Mouse (Mus musculus): ENCODE results near the gene Nanos1.

Gene Nanos1

DNA sequence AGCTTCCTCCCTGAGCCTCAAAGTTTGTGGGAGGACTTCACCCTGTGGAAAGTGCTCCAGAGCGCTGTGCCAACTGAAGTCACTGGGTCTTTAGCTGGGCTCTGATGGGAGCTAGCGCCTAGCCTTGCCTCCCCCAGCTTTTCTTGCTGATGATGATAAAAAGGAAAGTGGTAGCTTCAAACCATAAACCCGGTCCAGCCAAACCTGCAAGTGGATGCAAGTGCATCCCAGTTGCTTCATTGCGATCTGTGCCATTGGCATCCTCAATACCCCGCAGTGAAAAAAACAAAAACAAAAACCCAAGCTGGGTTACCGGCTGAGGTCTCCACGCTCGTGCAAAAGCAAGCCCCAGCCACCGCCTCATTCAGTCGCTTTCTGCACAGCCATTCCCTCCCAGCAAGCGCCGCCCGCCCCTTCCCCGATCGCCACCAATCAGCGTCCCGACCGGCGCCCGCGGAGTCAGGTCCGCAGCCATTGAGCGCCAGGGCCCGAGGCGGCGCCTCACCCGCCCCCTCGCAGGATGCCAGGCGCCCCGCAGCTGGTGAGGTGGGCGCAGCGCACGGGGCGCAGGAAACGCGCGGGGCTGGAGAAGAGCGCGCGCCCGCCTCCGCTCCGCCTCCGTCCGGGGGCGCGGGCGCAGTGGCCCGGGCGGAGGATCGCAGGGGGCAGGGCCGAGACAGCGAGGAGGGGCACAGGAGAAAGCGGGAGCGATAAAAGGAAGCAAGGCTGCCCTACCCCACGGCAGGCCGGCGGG is at the start of gene Nanos1:
Nanos1 (plus strand) TSS at position 550 of the 754 bp plus-strand sequence.
- DNase-seq (ENCODE audit: low spot score), result peak; percentile 85

DNA sequence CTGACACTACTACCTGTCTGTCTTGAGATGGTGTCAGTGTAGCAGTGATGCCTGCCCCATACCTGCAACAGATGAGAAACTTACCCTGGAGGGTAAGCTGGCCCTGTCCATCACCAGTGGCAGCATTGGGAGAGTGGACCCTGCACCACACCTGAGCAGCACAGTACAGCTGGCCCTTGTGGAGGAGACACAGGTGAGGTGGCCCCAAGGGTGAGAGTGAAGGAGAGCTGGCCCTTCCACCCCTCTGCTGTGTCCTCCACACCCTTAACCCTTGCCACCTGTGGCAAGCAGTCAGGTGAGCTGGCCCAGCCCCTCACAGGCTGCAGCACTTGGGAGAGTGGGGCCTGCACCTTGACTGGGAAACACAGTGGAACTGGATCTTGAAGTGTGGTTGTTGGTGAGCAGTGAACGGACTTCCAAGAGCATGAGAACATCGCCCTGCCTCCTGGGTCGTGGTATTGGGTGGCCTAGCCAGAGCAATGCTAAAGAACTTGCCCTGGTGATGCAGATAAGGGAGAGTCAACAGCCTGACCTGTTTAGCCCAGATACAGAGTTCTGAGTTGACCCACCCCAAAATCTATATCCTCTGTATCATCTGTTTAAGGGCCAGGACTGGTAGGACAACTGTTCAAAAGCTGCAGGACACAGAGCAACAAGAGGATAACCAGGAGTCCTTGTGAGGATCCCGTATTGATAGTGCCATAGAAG is 46.4 kb upstream of the Nanos1 start:
- DNase-seq (ENCODE audit: low spot score), result no peak

- no peak for DNase-seq (ENCODE audit: low spot score)
Measured at GRCm38 (mm10) chr19:60710196-60710595, 45.6 kb upstream of the Nanos1 start.

- DNase-seq (ENCODE audit: low spot score), result no peak
Measured at GRCm38 (mm10) chr19:60712577-60712976, 43.2 kb upstream of the Nanos1 start.

DNA sequence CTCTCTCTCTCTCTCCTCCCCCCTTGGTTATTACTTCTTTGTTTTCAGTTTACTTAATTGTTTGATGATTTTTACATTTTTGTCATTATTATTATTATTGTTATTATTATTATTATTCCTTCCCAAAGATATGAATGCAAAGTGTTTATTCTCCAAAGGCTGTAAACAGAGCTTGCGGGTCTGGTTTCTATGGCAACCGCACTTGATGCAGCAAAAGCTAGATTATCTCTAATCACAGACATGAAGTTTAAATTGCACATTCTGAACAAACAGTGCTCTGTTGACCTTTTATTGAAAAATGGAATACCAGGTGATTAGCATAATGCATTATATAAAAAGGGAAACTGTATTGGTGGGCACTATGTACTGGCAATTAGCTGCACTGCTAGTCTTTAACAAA is 39.4 kb upstream of the Nanos1 start:
- no peak for DNase-seq (ENCODE audit: low spot score)

GRCm38 (mm10) chr19:60730281-60730852 is 25.4 kb upstream of the Nanos1 start:
- DNase-seq (ENCODE audit: low spot score), result no peak

- no peak for DNase-seq (ENCODE audit: low spot score)
Measured at GRCm38 (mm10) chr19:60731299-60731698, 24.5 kb upstream of the Nanos1 start.

DNA sequence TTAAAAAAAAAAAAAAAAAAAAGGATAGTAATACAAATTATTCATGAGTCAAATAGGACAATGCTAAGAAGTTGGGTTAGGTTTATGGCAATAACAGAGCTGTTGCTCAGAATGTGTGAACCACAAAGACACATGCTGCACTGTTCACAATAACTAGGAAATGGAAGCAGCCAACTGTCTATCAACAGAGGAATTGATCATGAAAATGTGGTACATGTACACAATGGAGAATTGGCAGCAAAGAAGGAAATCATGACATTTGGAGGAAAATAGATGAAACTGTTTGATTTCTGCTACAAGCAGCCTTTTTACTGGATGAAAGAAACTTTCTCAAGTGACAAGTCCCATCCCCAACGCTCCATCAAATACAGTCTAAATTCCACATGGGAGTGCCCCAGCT is 23.8 kb upstream of the Nanos1 start:
- DNase-seq (ENCODE audit: low spot score), result no peak

GRCm38 (mm10) chr19:60740560-60740959 is 15.2 kb upstream of the Nanos1 start:
- no peak for DNase-seq (ENCODE audit: low spot score)

- DNase-seq (ENCODE audit: low spot score), result no peak
Measured at GRCm38 (mm10) chr19:60743767-60744547, 11.8 kb upstream of the Nanos1 start.

- DNase-seq (ENCODE audit: low spot score), result no peak
Measured at GRCm38 (mm10) chr19:60747801-60748200, 8.0 kb upstream of the Nanos1 start.

DNA sequence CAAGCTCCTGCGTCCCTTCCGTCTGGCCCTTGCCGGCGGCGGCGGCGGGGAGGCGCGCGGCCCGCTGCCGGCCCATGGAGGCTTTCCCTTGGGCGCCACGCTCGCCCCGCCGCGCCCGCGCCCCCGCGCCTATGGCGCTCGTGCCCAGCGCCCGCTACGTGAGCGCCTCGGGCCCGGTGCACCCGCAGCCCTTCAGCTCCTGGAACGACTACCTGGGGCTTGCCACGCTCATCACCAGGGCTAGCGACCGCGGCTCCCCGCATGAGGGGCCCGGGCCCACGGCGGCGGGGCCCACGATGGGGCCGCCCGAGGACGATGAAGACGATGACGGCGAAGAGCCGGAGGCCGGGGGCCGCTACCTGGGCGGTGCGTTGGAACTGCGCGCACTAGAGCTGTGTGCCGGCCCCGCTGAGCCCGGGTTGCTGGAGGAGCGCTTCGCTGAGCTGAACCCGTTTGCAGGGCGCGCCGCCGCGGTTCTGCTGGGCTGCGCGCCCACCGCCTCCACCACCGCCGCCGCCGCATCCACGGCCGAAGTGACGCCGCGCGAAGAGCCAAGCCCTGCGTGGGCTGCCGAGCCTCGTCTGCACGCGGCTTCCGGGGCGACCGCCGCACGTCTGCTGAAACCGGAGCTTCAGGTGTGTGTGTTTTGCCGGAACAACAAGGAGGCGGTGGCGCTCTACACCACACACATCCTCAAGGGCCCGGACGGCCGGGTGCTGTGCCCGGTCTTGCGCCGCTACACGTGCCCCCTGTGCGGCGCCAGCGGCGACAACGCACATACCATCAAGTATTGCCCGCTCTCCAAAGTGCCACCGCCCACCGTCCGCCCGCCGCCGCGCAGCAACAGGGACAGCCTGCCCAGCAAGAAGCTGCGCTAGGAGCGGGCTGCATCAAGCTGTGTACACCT is 658 bp downstream of the Nanos1 start:
- DNase-seq (ENCODE audit: low spot score), result peak; percentile 7

GRCm38 (mm10) chr19:60757099-60757785 is 1.5 kb downstream of the Nanos1 start:
- DNase-seq (ENCODE audit: low spot score), result no peak

- DNase-seq (ENCODE audit: low spot score), result no peak
Measured at GRCm38 (mm10) chr19:60758896-60759835, 3.4 kb downstream of the Nanos1 start.

DNA sequence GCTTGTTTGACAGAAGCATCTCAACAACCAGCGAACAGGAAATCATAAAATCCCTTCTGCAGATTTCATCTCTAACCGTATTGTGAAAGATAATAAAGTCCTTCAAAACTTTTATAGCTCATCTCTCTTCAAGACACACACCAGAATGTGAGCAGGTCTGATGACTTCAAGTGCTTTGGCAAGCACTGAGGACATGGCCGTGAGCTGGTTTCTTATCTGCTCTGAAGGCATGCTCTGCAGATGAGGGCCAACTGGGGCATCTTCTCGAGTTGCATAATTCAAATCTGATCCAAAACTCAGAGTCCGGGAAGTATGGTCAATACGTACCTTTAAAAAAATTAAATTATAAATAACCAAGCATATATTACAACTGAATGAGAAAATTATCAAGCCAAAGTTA is 17.6 kb downstream of the Nanos1 start:
- DNase-seq (ENCODE audit: low spot score), result peak; percentile 13

DNA sequence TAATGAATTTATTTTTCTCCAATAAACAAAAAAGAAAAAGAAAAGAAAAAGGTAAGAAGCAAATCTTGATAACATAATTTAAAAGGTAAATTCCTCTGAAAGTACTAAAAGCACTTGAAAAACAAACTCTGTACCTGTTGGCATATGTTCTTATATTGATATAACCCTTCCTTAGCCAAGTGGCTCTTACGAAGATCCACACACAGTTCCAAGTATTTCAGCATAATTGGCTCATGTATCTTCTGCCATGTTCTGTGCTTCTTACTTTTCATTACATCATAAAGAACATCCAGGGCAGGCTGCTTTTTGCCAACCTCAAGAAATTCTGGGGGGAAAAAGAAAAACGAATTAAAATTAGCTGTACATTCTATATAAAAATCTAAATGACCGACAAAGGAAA is 26.2 kb downstream of the Nanos1 start:
- DNase-seq (ENCODE audit: low spot score), result no peak

DNA sequence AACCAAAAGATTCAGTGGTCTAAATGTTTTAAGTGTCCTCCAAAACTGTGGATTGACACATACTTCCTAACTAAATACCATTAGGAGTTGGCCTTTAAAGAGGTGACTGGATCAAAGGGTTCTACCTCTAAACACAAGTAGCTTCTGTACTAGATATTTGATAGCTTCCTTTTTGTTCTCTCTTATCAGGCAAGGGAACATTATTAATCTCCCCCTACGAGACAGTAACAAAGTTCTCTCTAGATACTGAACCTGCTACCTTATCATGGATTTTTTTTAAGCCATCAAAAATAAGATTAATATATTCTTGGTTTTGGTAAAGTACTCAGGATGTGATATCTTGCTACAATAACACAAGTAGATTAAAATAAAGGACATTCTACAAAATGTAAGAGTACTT is 28.9 kb downstream of the Nanos1 start:
- DNase-seq (ENCODE audit: low spot score), result no peak

DNA sequence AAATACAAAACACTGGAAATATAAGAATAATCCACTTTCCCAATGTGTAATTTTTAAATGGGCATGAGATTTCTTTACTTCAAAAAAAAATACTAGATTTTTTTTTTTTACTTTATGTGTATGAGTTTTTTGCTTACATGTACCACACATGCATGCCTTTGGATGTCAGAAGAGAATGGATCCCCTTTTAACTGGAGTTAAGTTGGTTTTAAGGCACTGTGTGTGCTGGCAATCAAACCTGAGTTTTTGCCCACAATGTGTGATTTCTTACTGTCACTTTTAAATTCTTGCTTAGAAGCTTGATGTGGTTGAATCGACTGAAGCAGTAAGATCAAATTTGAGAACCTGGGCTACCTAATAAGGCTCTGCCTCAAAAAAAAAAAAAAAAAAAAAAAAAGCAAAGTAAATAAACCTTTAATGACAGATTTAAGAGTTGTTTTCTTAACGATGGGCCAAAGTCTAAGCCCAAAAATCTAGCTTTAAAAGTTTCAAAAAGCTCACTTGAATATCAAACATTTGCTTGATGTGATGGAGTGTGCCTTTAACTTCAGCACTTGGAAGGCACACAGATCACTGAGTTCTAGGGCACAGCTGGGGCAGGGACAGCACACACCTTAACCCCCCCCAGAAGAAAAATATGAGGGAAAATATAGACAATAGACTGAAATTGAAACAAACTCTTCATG is 31.8 kb downstream of the Nanos1 start:
- DNase-seq (ENCODE audit: low spot score), result no peak

Measured in ovary, adult 18-20 months (tissue).